Mouse (Mus musculus) kidney, adult 11 months (tissue): ENCODE data around the gene Olfr1448.
"Not testable (repeated sequence)": the region's sequence is repeated elsewhere in the genome, so short reads cannot be mapped to it uniquely, and the experiment has no call there.

Experiments
- DNase-seq: peaks from one replicate; pipeline ENCODE4 v3.0.0; 2022

Gene Olfr1448

DNA sequence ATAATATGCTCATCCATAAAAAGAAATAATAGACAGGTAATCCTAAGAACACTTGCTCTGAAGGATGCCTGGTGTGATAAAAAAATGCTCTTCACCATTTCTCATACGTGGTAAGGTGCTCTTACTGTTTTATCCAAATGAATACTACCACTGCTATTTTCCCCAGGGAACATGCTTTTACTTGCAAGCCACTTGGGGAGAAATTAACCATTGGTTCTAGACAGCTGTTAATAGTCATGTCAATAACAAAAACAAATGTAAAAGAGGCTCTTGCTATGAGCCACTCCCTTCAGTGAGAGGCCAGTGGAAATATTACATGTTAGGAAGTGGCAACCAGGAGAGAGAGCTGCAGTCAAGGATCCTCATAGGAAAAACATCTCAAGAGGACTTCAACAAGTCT, at the start of gene Olfr1448:
Gene Olfr1448 (minus strand): TSS at position 101 of the 400 bp plus-strand sequence.
- no peak for DNase-seq

DNA sequence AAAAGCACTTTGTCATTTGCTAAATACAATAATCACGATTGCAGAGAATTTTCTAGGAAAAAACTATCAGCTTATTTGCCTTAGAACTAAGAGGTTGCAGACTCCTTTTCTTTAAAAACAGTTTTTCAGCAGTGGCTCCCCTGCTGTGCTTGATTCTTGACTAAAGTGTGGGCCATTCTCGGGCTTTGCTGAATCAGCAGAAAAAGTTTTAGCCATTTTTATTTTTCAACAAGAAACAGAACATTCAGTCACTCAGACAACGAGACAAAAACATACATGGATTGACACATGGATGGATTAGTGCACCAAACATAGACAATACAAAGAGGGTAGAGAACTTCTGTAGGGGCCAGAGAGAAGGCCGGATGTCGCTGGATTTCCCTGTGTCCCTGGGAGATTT, 45.9 kb upstream of the Olfr1448 start:
- DNase-seq, result not testable (repeated sequence)

DNA sequence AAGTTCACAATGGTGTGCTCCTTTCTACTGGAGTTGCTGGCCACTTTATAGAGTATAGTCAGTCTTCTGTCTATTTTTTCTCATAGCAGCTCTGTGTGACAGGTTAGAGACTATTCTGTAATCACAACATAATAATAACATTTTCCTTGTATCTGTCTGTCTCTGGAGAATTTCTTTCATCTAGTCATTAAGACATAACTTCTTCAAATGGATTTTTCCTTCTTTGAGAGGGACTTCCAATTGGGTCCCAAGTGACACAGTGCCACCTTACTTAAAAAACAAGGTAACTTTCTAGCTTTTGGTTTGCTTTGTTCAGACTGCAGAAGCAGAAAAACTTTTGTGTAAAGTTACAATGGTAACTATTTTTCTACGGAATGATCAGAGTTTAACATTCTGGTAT, 25.7 kb upstream of the Olfr1448 start, which contains the start of gene Olfr1450:
Gene Olfr1450 (plus strand): TSS at position 301 of the 400 bp plus-strand sequence.
- DNase-seq, result no peak

DNA sequence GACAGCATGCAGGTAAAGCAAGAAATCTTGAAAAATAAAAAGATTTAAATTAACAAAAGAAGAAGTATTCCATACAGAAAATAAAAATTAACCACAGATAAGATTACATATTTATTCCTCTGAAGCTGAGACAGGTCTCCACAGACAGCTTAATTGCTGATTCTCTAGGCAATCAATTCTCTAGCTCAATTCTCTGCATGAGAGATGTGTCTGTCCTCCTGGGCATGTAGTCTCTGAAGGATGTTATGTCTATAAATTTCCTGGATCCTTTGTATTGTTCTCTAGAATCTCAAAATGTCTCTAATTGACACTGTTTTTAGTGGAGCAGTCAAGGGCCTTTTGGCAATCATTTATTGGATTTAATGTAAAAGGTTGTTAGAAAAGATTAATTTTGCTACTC, 6.3 kb upstream of the Olfr1448 start, which contains the start of gene Olfr1449:
Gene Olfr1449 (plus strand): TSS at position 301 of the 400 bp plus-strand sequence.
- DNase-seq, result no peak

DNA sequence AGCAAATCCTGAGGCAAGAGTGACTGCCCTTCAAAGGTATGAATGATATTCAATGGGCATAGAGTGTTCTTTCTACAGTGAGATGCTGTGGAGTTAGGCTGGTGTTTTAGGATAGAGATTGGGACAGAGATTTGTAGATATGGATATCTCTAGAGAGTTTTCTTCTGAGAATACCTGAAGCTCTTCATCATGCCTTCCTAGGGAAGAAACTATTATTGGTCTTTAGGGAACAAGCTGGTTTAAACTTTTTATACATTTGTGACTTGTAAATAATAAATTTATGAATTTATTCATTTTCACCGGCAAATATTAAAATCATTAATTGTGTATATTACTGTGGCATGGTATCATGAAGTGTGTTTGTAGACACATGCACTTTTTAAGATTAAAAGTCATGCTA, 20.6 kb downstream of the Olfr1448 start, which contains the start of gene Olfr1447:
Gene Olfr1447 (minus strand): TSS at position 101 of the 400 bp plus-strand sequence.
- no peak for DNase-seq

DNA sequence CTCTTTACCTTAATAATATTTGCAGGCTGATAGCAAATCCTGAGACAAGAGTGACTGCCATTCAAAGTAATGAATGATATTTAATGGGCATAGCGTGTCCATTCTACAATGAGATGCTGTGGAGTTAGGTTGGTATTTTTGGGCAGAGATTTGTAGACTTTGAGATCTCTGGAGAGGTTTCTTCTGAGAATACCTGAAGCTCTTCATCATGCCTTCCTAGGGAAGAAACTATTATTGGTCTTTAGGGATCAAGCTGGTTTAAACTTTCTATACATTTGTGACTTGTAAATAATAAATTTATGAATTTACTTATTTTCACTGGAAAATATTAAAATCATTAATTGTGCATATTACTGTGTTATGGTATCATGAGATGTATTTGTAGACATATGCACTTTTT, 30.8 kb downstream of the Olfr1448 start, which contains the start of gene Olfr1446:
Gene Olfr1446 (minus strand): TSS at position 101 of the 400 bp plus-strand sequence.
- DNase-seq, result no peak

DNA sequence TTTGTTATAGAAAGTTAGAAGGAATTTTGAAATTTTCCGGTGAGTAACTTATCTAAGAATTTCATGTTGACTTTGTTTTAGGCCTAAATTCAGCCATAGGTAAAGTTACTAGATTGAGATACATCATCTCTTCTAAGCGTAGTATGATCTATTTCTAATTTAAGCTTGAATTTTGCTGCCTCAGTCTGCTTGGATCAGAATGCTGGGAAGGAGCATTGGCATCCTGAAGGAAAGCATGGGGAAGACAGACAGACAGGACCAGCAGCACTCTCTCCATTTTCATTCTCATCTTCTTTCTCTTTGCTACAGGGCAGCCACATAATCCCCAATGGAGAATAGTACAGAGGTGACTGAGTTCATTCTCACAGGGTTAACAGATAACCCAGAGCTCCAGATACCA, 40.7 kb downstream of the Olfr1448 start, which contains the start of gene Olfr1445:
Gene Olfr1445 (plus strand): TSS at position 301 of the 400 bp plus-strand sequence.
- no peak for DNase-seq
